Comparison of ENCODE assay signal across 17 mouse cellular contexts in the genomic region with DNA sequence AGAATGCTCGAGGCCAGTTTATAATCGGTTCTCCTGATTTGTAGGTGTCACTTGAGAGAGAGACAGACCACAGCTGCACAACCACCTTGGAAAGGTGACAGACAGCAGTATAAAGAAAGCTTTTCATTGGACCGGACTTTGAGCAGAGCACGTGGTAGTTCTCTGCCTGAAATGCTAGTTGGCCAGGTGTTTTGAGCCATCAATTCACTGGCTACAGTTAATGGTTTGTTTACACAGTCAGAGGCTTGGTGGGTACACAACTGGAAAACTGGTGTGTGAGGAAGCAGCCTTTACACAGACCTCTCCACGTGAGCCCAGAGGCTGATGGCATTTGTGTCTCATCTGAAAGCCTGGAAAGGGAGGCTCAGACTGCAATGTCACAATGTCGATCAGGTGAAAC.
DNase-seq lines count a peak whose midpoint lies in the region; ATAC-seq lines count a peak whose summit lies in the region.
"Had no signal": no experiment of that assay in that cellular context is flagged by ENCODE, and none has a peak within 500 bp of the region (broad histone marks: within the 10 kb centered on the region; RNA-seq: fewer than 3 reads in every experiment).

No protein-coding gene starts in this region.

- no peaks in the 10 kb centered on the region for H3K9me3 ChIP-seq in neural tube, embryonic 13.5 days
- no peaks in the 10 kb centered on the region for H3K9me3 ChIP-seq in intestine, embryonic 15.5 days
- H3K9me3 ChIP-seq in neural tube, embryonic 14.5 days (ENCODE audit: control insufficient read depth, low read length), result no peaks in the 10 kb centered on the region
- no peaks in the 10 kb centered on the region for H3K9me3 ChIP-seq in kidney, embryonic 16.5 days (ENCODE audit: low read length)
- H3K9me3 ChIP-seq: hindbrain, embryonic 15.5 days; midbrain, embryonic 12.5 days had no signal

- 67% methylated on average over 6 of the region's 6 CpGs for WGBS in neural tube, embryonic 13.5 days
- 44% methylated on average over 6 of the region's 6 CpGs for WGBS in intestine, embryonic 15.5 days
- 70% methylated on average over 6 of the region's 6 CpGs for WGBS in neural tube, embryonic 14.5 days
- 62% methylated on average over 6 of the region's 6 CpGs for WGBS in kidney, embryonic 16.5 days

- no peak for DNase-seq in neural tube, embryonic 10.5 days (ENCODE audit: extremely low spot score, low spot score)
- DNase-seq in adrenal gland, postnatal 36 days, result no peak
- no peak for DNase-seq in heart, postnatal 10 days
- DNase-seq: cerebellum, adult 9-10 months; heart, postnatal 4 days; kidney, adult 18-20 months; kidney, postnatal 10 days had no signal

- H3K27ac ChIP-seq in neural tube, embryonic 13.5 days (replicated peaks), result peak overlapping the region; percentile 52
- no peak overlapping the region for H3K27ac ChIP-seq in intestine, embryonic 15.5 days
- H3K27ac ChIP-seq in neural tube, embryonic 14.5 days (ENCODE audit: low read depth, low read length), result peak overlapping the region; percentile 35; the same call in 1 of the 2 replicates
- H3K27ac ChIP-seq in kidney, embryonic 16.5 days (ENCODE audit: low read length), result no peak overlapping the region
- H3K27ac ChIP-seq: hindbrain, embryonic 15.5 days; layer of hippocampus, adult 2 months; liver, embryonic 14.5 days; midbrain, embryonic 12.5 days had no signal

- H3K4me3 ChIP-seq in neural tube, embryonic 13.5 days, result no peak overlapping the region
- H3K4me3 ChIP-seq in intestine, embryonic 15.5 days (replicated peaks), result no peak overlapping the region
- no peak overlapping the region for H3K4me3 ChIP-seq in neural tube, embryonic 14.5 days (ENCODE audit: low read depth, low read length)
- H3K4me3 ChIP-seq in kidney, embryonic 16.5 days (ENCODE audit: low read length), result no peak overlapping the region
- H3K4me3 ChIP-seq: hindbrain, embryonic 15.5 days; layer of hippocampus, adult 2 months; midbrain, embryonic 12.5 days had no signal

- ATAC-seq in neural tube, embryonic 13.5 days (ENCODE audit: low read depth), result no peak
- peak; percentile 79 for ATAC-seq in intestine, embryonic 15.5 days
- 0 out of 2 replicates have a peak, but pooled peaks have one; percentile 17 for ATAC-seq in neural tube, embryonic 14.5 days (ENCODE audit: low read depth)
- no peak for ATAC-seq in kidney, embryonic 16.5 days (ENCODE audit: low FRiP score, low TSS enrichment)
- ATAC-seq: forebrain, postnatal 0 days had no signal

- no peaks in the 10 kb centered on the region for H3K27me3 ChIP-seq in neural tube, embryonic 13.5 days
- H3K27me3 ChIP-seq in intestine, embryonic 15.5 days (replicated peaks), result no peaks in the 10 kb centered on the region
- H3K27me3 ChIP-seq in neural tube, embryonic 14.5 days (ENCODE audit: control insufficient read depth, insufficient read depth, low read length), result no peaks in the 10 kb centered on the region
- no peaks in the 10 kb centered on the region for H3K27me3 ChIP-seq in kidney, embryonic 16.5 days (ENCODE audit: insufficient read depth, low read length)
- H3K27me3 ChIP-seq: hindbrain, embryonic 15.5 days; midbrain, embryonic 12.5 days had no signal

- intact Hi-C loops in heart, postnatal 10 days (cut with DNase I), result no loop called here

- H3K4me1 ChIP-seq in neural tube, embryonic 13.5 days (replicated peaks), result 0 out of 2 replicates have a peak, but pooled peaks cover 3% of the 10 kb centered on the region
- H3K4me1 ChIP-seq in intestine, embryonic 15.5 days (replicated peaks), result no peaks in the 10 kb centered on the region
- no peaks in the 10 kb centered on the region for H3K4me1 ChIP-seq in neural tube, embryonic 14.5 days (ENCODE audit: control insufficient read depth, insufficient read depth, low read length)
- H3K4me1 ChIP-seq in kidney, embryonic 16.5 days (ENCODE audit: insufficient read depth, low read length), result no peaks in the 10 kb centered on the region
- H3K4me1 ChIP-seq: hindbrain, embryonic 15.5 days; midbrain, embryonic 12.5 days had no signal

- no peaks in the 10 kb centered on the region for H3K36me3 ChIP-seq in neural tube, embryonic 13.5 days
- H3K36me3 ChIP-seq in intestine, embryonic 15.5 days, result no peaks in the 10 kb centered on the region
- no peaks in the 10 kb centered on the region for H3K36me3 ChIP-seq in neural tube, embryonic 14.5 days (ENCODE audit: control insufficient read depth, insufficient read depth, low read length)
- no peaks in the 10 kb centered on the region for H3K36me3 ChIP-seq in kidney, embryonic 16.5 days (ENCODE audit: insufficient read depth, low read length)
- H3K36me3 ChIP-seq: hindbrain, embryonic 15.5 days; midbrain, embryonic 12.5 days had no signal

- H3K4me2 ChIP-seq in neural tube, embryonic 13.5 days, result no peak overlapping the region
- no peak overlapping the region for H3K4me2 ChIP-seq in intestine, embryonic 15.5 days (replicated peaks)
- no peak overlapping the region for H3K4me2 ChIP-seq in neural tube, embryonic 14.5 days (ENCODE audit: low read depth, low read length)
- H3K4me2 ChIP-seq in kidney, embryonic 16.5 days (replicated peaks; ENCODE audit: low read depth, low read length), result no peak overlapping the region
- H3K4me2 ChIP-seq: hindbrain, embryonic 15.5 days; lung, embryonic 14.5 days; midbrain, embryonic 12.5 days had no signal

- H3K9ac ChIP-seq in neural tube, embryonic 13.5 days, result no peak overlapping the region
- no peak overlapping the region for H3K9ac ChIP-seq in intestine, embryonic 15.5 days
- no peak overlapping the region for H3K9ac ChIP-seq in neural tube, embryonic 14.5 days (replicated peaks; ENCODE audit: low read depth, low read length)
- no peak overlapping the region for H3K9ac ChIP-seq in kidney, embryonic 16.5 days (replicated peaks; ENCODE audit: low read length)
- H3K9ac ChIP-seq: forebrain, postnatal 0 days; hindbrain, embryonic 15.5 days; liver, embryonic 14.5 days; lung, embryonic 14.5 days; midbrain, embryonic 12.5 days had no signal

Comparison
In these comparisons a context has a peak if more than half of its experiments do, and no peak if none do; other contexts are left out.
1. ATAC-seq: peak in intestine, embryonic 15.5 days (single experiment) and neural tube, embryonic 14.5 days (single experiment); none in neural tube, embryonic 13.5 days (single experiment) and kidney, embryonic 16.5 days (single experiment).
2. H3K27ac ChIP-seq: peak in neural tube, embryonic 13.5 days (single experiment) and neural tube, embryonic 14.5 days (single experiment); none in intestine, embryonic 15.5 days (single experiment) and kidney, embryonic 16.5 days (single experiment).